Mouse (Mus musculus): ENCODE data around the gene Arih2.

The Arih2 gene

GRCm38 (mm10) chr9:108587571-108588180 lies 61.5 kb downstream of the Arih2 start:
- peak; percentile 95 for DNase-seq (ENCODE audit: low read depth, low spot score)

- no peak for DNase-seq (ENCODE audit: low read depth, low spot score)
Measured at GRCm38 (mm10) chr9:108579344-108579690, 69.9 kb downstream of the Arih2 start.

- peak; percentile 98 for DNase-seq (ENCODE audit: low read depth, low spot score)
Measured at GRCm38 (mm10) chr9:108578545-108579343, 70.4 kb downstream of the Arih2 start, which contains the start of gene Wdr6. Wdr6 (minus strand) TSS chr9:108578739.

- DNase-seq (ENCODE audit: low read depth, low spot score): peak; percentile 61
Measured at GRCm38 (mm10) chr9:108577934-108578544, 71.1 kb downstream of the Arih2 start.

GRCm38 (mm10) chr9:108577025-108577424 lies 72.2 kb downstream of the Arih2 start:
- DNase-seq (ENCODE audit: low read depth, low spot score): no peak

GRCm38 (mm10) chr9:108575321-108576297 lies 73.6 kb downstream of the Arih2 start:
- no peak for DNase-seq (ENCODE audit: low read depth, low spot score)

GRCm38 (mm10) chr9:108574921-108575320 lies 74.3 kb downstream of the Arih2 start:
- DNase-seq (ENCODE audit: low read depth, low spot score): no peak

GRCm38 (mm10) chr9:108573774-108574690 lies 75.2 kb downstream of the Arih2 start:
- peak; percentile 82 for DNase-seq (ENCODE audit: low read depth, low spot score)

GRCm38 (mm10) chr9:108572321-108572720 lies 76.9 kb downstream of the Arih2 start:
- no peak for DNase-seq (ENCODE audit: low read depth, low spot score)

- no peak for DNase-seq (ENCODE audit: low read depth, low spot score)
Measured at GRCm38 (mm10) chr9:108571401-108571973, 77.7 kb downstream of the Arih2 start.

- DNase-seq (ENCODE audit: low read depth, low spot score): peak; percentile 81
Measured at GRCm38 (mm10) chr9:108570207-108570896, 78.8 kb downstream of the Arih2 start.

- DNase-seq (ENCODE audit: low read depth, low spot score): peak; percentile 95
Measured at GRCm38 (mm10) chr9:108569381-108570206, 79.6 kb downstream of the Arih2 start, which contains the start of gene Dalrd3. Dalrd3 (plus strand) TSS chr9:108569886.

GRCm38 (mm10) chr9:108568511-108568921 lies 80.7 kb downstream of the Arih2 start:
- DNase-seq (ENCODE audit: low read depth, low spot score): no peak

GRCm38 (mm10) chr9:108567931-108568419 lies 81.2 kb downstream of the Arih2 start:
- no peak for DNase-seq (ENCODE audit: low read depth, low spot score)

GRCm38 (mm10) chr9:108566815-108567776 lies 82.1 kb downstream of the Arih2 start, which contains the start of gene Ndufaf3:
Ndufaf3 (minus strand) TSS chr9:108567434.
- DNase-seq (ENCODE audit: low read depth, low spot score): peak; percentile 94

- no peak for DNase-seq (ENCODE audit: low read depth, low spot score)
Measured at GRCm38 (mm10) chr9:108565881-108566814, 83.0 kb downstream of the Arih2 start.

Data from mesoderm, embryonic 11.5 days (tissue).